Mouse (Mus musculus) cortical plate, adult 2 months (tissue): ENCODE results near the gene Mvb12b. TPM values are rescaled to one million over a fixed set of nuclear protein-coding genes. Genes with fewer than 3 reads are reported as not detected.

Source experiments
- H3K27ac ChIP-seq: fragments of 200-500 bp; 2 replicates; pipeline ENCODE4 v1.5.1; 2012; ENCODE audit warnings: low read length, control low read depth, inconsistent platforms; ENCODE audit not compliant: insufficient read depth
- H3K4me1 ChIP-seq: fragments of 200-500 bp; 2 replicates; pipeline ENCODE4 v1.6.1; 2011; ENCODE audit warnings: low read length; ENCODE audit not compliant: control insufficient read depth, insufficient read depth
- H3K4me3 ChIP-seq: fragments of 200-500 bp; 2 replicates; pipeline ENCODE4 v1.5.1; 2011; ENCODE audit warnings: mild to moderate bottlenecking, low read length, control low read depth; ENCODE audit not compliant: insufficient read depth
- CTCF ChIP-seq: fragments of 200-500 bp; IDR thresholded peaks from 2 replicates; pipeline ENCODE4 v1.5.1; 2011; ENCODE audit warnings: mild to moderate bottlenecking, control low read depth, low read length; ENCODE audit not compliant: insufficient read depth; ENCODE audit errors: extremely low read depth
- POLR2A ChIP-seq: fragments of 200-500 bp; IDR thresholded peaks from 2 replicates; pipeline ENCODE4 v1.6.1; 2011; ENCODE audit warnings: mild to moderate bottlenecking, low read length, control low read depth; ENCODE audit not compliant: insufficient read depth; ENCODE audit errors: extremely low read depth
- polyA plus RNA-seq: library from polyadenylated mRNA; depleted of rRNA; stranded (reverse); fragments of >200 nt; gene quantifications from 2 replicates; pipeline ENCODE4 v1.2.3, GENCODE M21; 2012

Mvb12b gene
- polyA plus RNA-seq, 1 experiment: 70.7 TPM

- Histone ChIP-seq H3K27ac (no peak overlapping the region), H3K4me3 (no peak overlapping the region), H3K4me1 (no peaks in the 10 kb centered on the region; the same call in 1 of the 2 replicates)
- TF ChIP-seq CTCF (no peak), POLR2A (no peak)
These were observed 110.7 kb downstream of the Mvb12b start for GRCm38 (mm10) chr2:33777051-33777450.

GRCm38 (mm10) chr2:33774884-33775283, 112.9 kb downstream of the Mvb12b start:
- Histone ChIP-seq H3K4me3 (no peak overlapping the region), H3K4me1 (no peaks in the 10 kb centered on the region; the same call in 1 of the 2 replicates), H3K27ac (no peak overlapping the region)
- TF ChIP-seq CTCF: no peak
- no peak for TF ChIP-seq POLR2A

DNA sequence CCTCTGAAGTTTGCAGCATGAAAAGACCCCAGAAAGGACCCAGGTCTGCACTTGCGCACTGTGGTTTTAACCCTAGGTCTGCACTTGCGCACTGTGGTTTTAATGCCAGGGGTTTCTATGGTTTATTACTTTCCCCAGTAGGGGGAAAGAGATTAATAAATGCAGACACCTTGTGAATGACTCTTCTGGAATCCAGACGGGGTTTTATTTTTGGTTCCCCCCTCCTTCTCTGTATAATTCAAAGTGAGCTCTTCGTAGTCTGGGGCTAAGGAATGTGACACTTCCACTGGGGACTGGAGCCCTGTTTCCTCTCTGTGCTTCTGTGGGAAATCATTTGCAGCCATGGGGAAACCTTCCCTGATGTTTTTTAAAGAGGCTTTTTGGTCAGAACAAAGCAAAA, 113.6 kb downstream of the Mvb12b start:
- Histone ChIP-seq H3K4me3 (no peak overlapping the region), H3K27ac (no peak overlapping the region), H3K4me1 (no peaks in the 10 kb centered on the region; the same call in 1 of the 2 replicates)
- no peak for TF ChIP-seq POLR2A
- TF ChIP-seq CTCF: no peak

GRCm38 (mm10) chr2:33772439-33772838, 115.3 kb downstream of the Mvb12b start:
- H3K27ac ChIP-seq: no peak overlapping the region
- H3K4me1 ChIP-seq: no peaks in the 10 kb centered on the region; the same call in 1 of the 2 replicates
- H3K4me3 ChIP-seq: no peak overlapping the region
- no peak for TF ChIP-seq CTCF
- no peak for TF ChIP-seq POLR2A

DNA sequence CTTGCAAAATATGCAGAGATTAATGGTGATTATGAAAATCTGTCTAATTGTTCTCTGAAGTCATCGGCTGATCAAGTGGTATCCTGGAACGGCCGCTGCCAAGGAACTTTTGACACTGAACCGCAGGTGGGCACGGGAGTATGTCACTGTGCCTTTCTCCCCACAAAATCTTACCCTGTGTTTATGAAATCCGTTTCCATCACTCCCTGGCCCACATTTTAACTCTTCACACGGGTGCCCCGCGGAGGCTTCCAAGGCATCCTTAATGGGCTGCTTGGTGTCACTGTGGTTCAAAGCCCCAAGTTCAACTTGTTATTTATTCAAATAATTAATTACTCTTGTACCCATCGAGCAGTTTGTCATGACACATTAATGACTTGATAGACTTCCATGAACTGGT, 116.4 kb downstream of the Mvb12b start:
- TF ChIP-seq CTCF (no peak), POLR2A (no peak)
- Histone ChIP-seq H3K4me3 (no peak overlapping the region), H3K4me1 (no peaks in the 10 kb centered on the region; the same call in 1 of the 2 replicates), H3K27ac (no peak overlapping the region)

GRCm38 (mm10) chr2:33770526-33771130, 117.1 kb downstream of the Mvb12b start:
- TF ChIP-seq CTCF: no peak
- no peak for TF ChIP-seq POLR2A
- no peak overlapping the region for H3K4me3 ChIP-seq
- no peak overlapping the region for H3K27ac ChIP-seq
- H3K4me1 ChIP-seq: no peaks in the 10 kb centered on the region; the same call in 1 of the 2 replicates

DNA sequence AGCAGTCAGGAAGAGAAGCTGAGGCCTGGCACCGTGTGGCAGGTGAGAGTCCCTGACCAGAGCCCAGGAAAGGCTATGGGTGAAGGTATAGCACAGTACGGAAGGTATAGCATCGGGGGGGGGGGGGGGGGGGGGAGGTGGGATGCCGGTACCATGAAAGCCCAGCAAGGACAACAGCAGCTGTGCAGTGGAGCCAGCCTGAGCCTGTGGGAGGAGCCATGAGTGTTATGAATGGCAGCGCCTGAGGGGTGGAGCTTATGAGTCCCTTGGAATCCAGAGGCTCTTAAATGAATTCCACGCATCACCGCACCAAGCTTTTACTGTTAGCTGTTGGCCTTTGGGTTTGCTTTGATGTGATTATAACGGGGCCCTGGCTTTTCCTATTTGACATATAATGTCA, 123.3 kb downstream of the Mvb12b start:
- peaks cover 4% of the 10 kb centered on the region; the same call in 1 of the 2 replicates for H3K4me1 ChIP-seq

GRCm38 (mm10) chr2:33762210-33762609, 125.5 kb downstream of the Mvb12b start:
- Histone ChIP-seq H3K4me1 (peaks cover 4% of the 10 kb centered on the region; the same call in 1 of the 2 replicates), H3K27ac (no peak overlapping the region), H3K4me3 (no peak overlapping the region)
- TF ChIP-seq POLR2A (no peak), CTCF (no peak)

More for the DNA sequence above, 123.3 kb downstream of the Mvb12b start:
- no peak for TF ChIP-seq POLR2A
- no peak for TF ChIP-seq CTCF
- H3K27ac ChIP-seq: no peak overlapping the region
- H3K4me3 ChIP-seq: no peak overlapping the region

DNA sequence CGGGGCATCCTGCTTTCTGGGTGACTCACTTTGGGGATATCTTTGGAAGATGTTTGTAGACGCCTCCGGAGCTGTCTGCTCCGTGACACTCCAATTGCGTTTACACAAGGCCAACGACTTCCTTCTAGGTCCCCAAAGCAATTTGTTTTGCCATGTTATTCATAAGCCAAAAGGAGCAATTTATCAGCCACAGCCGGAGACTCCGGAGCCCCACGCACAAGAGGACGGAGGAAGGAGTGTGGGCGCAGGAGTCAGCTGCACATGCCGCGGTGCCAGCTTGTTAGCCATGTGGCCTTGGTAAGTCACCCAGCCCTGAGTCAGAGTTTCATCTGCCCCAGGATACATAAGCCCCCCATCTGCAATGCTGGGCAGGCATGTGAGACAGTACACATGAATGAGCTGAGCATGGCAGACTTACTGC, 127.2 kb downstream of the Mvb12b start:
- Histone ChIP-seq H3K4me3 (no peak overlapping the region), H3K27ac (no peak overlapping the region), H3K4me1 (peaks cover 9% of the 10 kb centered on the region; the same call in 1 of the 2 replicates)
- TF ChIP-seq POLR2A: no peak
- no peak for TF ChIP-seq CTCF

DNA sequence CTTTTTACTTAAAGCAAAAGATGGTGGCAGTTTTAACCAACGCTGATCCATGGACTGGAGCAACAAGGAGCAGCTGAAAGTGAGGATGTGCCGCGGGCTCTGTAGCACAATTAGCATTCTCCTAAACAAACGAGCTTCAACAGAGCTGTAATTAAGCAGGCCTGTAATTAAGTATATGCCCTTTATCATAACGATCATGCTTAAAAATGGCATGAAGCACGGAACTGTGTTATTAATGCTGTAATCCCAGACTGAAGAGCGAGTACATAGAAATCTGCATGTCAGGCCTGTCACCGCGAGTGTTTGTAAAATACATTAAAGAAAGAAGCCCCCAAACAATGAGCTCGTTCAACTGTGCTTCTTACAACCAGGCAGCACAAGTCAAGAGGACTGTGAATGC, 128.3 kb downstream of the Mvb12b start:
- Histone ChIP-seq H3K27ac (no peak overlapping the region), H3K4me1 (peaks cover 13% of the 10 kb centered on the region), H3K4me3 (no peak overlapping the region)
- TF ChIP-seq CTCF: no peak
